8 mouse cellular contexts compared by ENCODE assay signal in the genomic region with DNA sequence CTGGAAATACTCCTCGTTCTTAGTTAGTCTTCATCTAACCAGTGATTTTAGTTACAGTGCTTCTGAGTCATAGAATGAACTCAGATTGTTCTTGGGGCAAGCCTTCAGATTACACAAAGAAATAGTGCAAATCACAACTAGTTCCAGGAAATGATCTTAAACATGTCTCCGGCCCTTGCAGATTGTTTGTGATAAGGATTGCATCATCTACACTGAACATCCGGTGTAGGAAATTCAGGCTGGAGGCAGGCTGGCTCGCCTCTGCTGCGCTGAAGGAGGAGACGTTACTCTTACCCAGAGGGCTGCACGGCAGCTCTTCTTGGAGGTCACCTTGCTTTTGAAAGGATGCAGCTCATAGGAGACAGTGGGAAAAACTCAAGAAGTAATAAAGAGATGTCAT. TPM values are rescaled to one million over a fixed set of nuclear protein-coding genes. Genes with fewer than 3 reads are reported as not detected.
A peak's percentile ranks its signal among the peaks of the same experiment; 100 is the strongest.
DNase-seq lines count a peak whose midpoint lies in the region; ATAC-seq and TF ChIP-seq lines count a peak whose summit lies in the region.

No protein-coding gene starts in this region.

- H3K27ac ChIP-seq in left cerebral cortex, adult 2 months: no peak overlapping the region

- peak; percentile 86 for ATAC-seq in common myeloid progenitor, adult 5-6 weeks (replicated peaks; ENCODE audit: low read depth, poor library complexity, severe bottlenecking)
- ATAC-seq in megakaryocyte progenitor cell, adult 5-6 weeks (replicated peaks; ENCODE audit: poor library complexity): peak; percentile 89

- intact Hi-C loops in left cerebral cortex, adult 2 months (cut with DNase I): no loop called here

- H3K4me3 ChIP-seq in left cerebral cortex, adult 2 months: no peak overlapping the region

- peak; percentile 37 to 75 for DNase-seq in adrenal gland, adult (ENCODE audit: inconsistent age in 2 of 2, low spot score in 1 of 2)
- no peak for DNase-seq in adrenal gland, postnatal 25 days
- peak; percentile 15 to 18 for DNase-seq in kidney, adult 8-10 months
- no peak for DNase-seq in cerebellum, adult 9-11 months
- no peak for DNase-seq in left cerebral cortex, adult 2 months (ENCODE audit: extremely low spot score in 1 of 2, low spot score in 2 of 2)
- no peak for DNase-seq in frontal cortex, postnatal 10 days (ENCODE audit: low spot score in 2 of 2)

- no peak for TF ChIP-seq CTCF in left cerebral cortex, adult 2 months (IDR thresholded peaks at IDR 0.05)

RNA-seq across cellular contexts. Expression of gene Itga2, which starts 36.0 kb away (rescaled TPM):
- 1.6 and 2.0 TPM in 2 replicates for total RNA-seq in adrenal gland, postnatal 25 days (2021)
- 2.2 and 2.4 TPM in 2 replicates for total RNA-seq in common myeloid progenitor, adult 5-6 weeks (2017)
- total RNA-seq in megakaryocyte progenitor cell, adult 5-6 weeks (2015): 0.32 and 0.37 TPM in 2 replicates
- 0.04 and 0.47 TPM in 2 replicates for total RNA-seq in megakaryocyte progenitor cell, adult 5-6 weeks (2017)
- total RNA-seq in left cerebral cortex, adult 2 months (2021): under 1 TPM in 1 of 2 experiments, not detected in 1; 0.05 TPM

Comparison
In these comparisons a context has a peak if more than half of its experiments do, and no peak if none do; other contexts are left out.
1. DNase-seq: peak in adrenal gland, adult (2 of 2) and kidney, adult 8-10 months (2 of 2); none in adrenal gland, postnatal 25 days (single experiment), cerebellum, adult 9-11 months (single experiment), left cerebral cortex, adult 2 months (0 of 2) and frontal cortex, postnatal 10 days (0 of 2).